Mouse (Mus musculus) left cerebral cortex, adult 2 months (tissue): ENCODE measurements at regions not wholly inside any gene's neighbourhood (a gene's known extent, or its start where the extent isn't known, plus 50 kb on each side); places are given as distances from the start of the nearest gene placed in this dataset.

Experiments
- DNase-seq, 2 experiments: peaks; one replicate each; pipeline ENCODE4 v3.0.0; 2021 to 2022; ENCODE audit warnings: low spot score in 2 of 2, mixed read lengths in 1 of 2; ENCODE audit errors: extremely low spot score in 1 of 2
- H3K27ac ChIP-seq: fragments of 200-600 bp; 2 replicates; pipeline ENCODE4 v1.8.1; 2022
- H3K4me3 ChIP-seq: fragments of 200-600 bp; 2 replicates; pipeline ENCODE4 v1.8.1; 2022
- CTCF ChIP-seq: fragments of 200-600 bp; IDR thresholded peaks from 2 replicates; pipeline ENCODE4 v1.8.1; 2022; ENCODE audit warnings: antibody characterized with exemption, mild to moderate bottlenecking, moderate library complexity
- intact Hi-C: fragments of 180-260 bp; cut with DNase I; formaldehyde crosslinking; loops from one replicate; pipeline ENCODE4 v1.15.1; 2025

DNA sequence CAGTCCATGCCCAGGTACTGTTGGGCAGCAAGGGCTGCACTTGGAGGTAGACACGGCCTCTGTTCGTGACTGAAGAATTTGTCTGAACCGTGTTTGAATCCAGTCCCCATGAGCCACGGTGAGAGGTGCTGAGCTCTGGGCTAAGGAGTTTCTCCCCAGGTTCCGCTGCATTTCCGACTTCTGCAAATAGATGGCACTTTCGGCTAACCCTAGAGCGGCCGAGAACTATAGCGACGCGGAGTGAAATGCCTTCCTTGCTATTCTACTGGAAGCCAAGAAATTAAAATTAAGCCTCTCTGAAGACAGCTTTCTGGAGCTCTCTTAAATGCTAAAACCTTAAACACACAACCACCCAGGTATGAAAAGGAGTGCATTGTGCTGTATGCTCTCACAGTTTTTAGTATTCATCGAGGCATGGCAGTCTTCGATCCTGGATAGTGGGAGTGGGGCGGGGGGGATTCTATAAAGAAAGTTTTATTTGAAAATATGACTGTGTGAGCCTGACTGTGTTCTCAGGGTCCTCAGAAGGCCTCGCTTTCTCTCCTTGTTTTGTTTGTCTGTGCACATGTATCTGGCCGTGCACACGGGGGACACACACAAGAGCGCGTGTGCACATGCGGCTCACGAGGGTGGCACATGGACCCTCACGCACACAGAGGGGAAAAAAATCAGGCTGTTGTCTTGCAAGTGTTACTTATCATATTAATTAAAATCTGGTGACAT, 159.6 kb downstream of the Tex29 start:
- intact Hi-C loops = loop anchor here (1.0 to 5.0 kb wide), 3 partner anchors 387 to 564 kb away; no protein-coding TSS in a partner anchor
- DNase-seq = peak; percentile 75 to 78
- Histone ChIP-seq H3K4me3 (no peak overlapping the region), H3K27ac (no peak overlapping the region)
- peak; percentile 82 for TF ChIP-seq CTCF

DNA sequence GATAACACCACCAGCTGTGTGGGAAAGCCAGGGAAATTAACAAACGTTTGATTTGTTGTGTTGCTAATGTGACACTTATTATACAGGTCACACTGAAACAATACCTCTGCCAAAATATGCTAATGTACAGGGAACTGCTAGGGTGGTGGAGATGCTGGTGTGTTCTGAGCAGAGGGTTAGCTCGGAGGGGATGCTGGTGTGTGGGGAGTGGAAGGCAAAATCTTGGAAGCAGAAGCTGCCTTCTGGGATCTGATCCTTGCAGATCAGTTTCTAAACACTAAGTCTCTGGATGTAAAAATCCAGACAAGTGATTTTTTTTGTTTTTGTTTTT, 160.2 kb downstream of the Tex29 start:
- TF ChIP-seq CTCF = no peak

DNA sequence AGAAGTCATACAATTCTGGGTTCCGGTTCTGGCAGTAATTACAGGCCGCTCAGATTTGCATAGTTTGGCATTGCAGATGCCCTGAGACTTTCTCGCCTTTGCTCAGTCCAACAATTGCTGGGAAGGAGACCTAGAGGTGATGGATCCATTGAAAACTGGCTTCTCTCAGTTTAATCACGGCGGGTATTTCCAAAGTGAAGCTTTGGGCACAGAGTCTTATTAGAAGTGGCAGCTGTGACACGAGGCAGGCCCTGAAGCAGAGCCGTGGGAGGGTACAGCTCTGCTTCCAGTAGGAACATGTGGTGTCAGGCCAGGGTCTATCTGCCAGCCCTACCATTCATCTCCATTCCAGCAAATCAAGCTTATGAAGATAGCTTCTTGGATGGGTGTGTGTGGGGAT, 164.0 kb downstream of the Tex29 start:
- Histone ChIP-seq H3K27ac (no peak overlapping the region), H3K4me3 (no peak overlapping the region)
- intact Hi-C loops = loop anchor here (5.0 kb wide), 1 partner anchor 383 kb away; no protein-coding TSS in a partner anchor
- TF ChIP-seq CTCF = no peak
- no peak for DNase-seq

More for the DNA sequence above, 160.2 kb downstream of the Tex29 start:
- Histone ChIP-seq H3K27ac (no peak overlapping the region), H3K4me3 (no peak overlapping the region)
- DNase-seq = no peak
- intact Hi-C loops = loop anchor here (5.0 kb wide), 1 partner anchor 387 kb away; no protein-coding TSS in a partner anchor

DNA sequence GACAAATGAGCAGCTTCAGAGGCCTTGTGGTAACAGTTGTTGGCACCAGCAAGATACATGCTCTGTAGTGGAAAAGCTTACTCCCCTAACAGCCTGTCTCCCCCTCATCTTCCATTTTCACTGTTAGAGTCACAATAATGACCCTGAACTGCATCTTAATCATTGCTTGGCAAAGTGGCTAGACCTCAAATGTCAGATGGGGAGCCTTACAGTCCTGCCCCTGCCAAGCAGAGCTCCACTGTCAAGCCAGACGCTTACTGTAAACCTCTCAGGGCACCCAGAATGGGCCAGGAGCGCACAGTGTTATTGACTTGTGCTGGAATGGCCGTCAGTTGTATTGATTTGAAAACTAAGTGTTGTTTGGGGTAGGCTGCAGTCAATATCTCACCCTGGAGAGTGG, 172.5 kb downstream of the Tex29 start:
- TF ChIP-seq CTCF = no peak
- intact Hi-C loops = no loop called here
- DNase-seq = no peak
- Histone ChIP-seq H3K27ac (no peak overlapping the region), H3K4me3 (no peak overlapping the region)

DNA sequence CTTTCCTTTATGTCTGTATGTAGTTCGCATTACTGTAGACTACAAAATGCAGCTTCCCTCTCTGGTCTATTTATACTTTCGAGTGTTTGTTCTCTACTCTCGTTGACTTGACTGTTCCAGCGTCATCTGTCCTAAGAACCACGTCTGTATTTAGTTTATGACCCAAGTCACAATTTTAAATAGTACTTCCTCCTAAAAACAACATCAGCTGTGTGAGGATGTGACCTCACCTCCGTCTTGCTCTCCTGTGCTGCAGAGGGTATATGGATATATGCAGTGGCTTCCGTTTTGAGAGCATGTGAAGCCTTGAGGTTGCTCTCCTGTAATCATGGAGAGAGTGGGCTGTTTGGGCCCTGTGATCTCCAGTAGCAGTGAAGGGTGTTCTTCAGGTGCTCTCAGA, 177.5 kb downstream of the Tex29 start:
- no peak overlapping the region for H3K27ac ChIP-seq
- intact Hi-C loops = no loop called here
- no peak for DNase-seq
- TF ChIP-seq CTCF = no peak
- no peak overlapping the region for H3K4me3 ChIP-seq

DNA sequence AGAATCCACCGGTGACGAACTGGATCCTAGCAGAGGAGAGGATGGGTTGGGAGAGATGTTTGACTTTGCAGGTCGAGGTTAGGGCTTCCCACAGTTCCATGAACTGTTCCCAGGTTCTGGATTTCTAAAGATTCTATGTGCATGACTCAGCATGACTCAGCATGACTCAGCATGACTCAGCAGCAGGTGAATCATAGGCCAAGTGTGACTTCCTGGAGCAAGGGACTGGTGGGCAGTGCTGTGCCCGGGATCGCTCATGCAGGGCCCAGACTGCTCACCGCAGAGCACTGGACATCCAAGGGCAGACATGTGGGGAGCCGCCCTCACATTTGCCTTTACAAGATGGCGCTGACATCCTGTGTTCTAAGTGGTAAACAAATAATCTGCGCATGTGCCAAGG, 179.0 kb downstream of the Tex29 start:
- DNase-seq = peak in 1 of 2 experiments; percentile 36
- intact Hi-C loops = no loop called here
- Histone ChIP-seq H3K27ac (no peak overlapping the region), H3K4me3 (no peak overlapping the region)
- TF ChIP-seq CTCF = no peak

DNA sequence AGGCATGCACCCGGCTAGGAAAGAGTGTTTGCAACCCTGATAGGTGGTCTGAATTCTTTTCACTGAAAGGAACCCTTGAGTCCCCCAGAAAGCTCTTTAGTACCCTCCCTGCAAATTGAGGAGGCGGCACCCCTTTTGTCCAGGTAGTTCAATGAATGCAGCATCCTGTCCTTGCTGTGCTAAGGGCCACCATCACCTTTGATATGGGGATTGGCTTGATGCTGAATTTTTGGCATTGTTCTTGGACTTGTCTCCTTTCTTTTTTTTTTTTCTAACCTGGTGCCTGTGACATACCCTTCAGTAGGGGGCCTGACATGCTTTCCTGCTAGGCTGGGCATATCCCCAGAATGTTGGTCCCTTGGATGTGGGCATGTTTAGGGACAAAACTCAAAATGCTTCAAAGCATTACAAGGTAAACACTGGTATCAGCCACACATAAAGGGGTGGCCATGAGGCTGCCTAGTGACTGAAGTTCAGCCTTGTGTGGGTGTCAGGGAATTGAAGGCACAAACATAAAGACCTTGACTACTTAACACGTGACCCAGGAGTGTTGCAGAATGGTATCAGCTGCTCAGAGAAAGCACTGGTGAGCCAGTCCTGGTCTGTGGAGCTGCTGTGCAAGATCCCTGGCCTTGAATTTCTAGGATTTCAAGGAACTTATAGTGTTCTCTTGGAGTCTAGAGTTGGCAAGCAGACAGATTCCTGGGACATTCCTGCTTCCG, 183.6 kb downstream of the Tex29 start:
- intact Hi-C loops = no loop called here
- H3K4me3 ChIP-seq = no peak overlapping the region
- no peak for TF ChIP-seq CTCF
- H3K27ac ChIP-seq = no peak overlapping the region
- DNase-seq = no peak

DNA sequence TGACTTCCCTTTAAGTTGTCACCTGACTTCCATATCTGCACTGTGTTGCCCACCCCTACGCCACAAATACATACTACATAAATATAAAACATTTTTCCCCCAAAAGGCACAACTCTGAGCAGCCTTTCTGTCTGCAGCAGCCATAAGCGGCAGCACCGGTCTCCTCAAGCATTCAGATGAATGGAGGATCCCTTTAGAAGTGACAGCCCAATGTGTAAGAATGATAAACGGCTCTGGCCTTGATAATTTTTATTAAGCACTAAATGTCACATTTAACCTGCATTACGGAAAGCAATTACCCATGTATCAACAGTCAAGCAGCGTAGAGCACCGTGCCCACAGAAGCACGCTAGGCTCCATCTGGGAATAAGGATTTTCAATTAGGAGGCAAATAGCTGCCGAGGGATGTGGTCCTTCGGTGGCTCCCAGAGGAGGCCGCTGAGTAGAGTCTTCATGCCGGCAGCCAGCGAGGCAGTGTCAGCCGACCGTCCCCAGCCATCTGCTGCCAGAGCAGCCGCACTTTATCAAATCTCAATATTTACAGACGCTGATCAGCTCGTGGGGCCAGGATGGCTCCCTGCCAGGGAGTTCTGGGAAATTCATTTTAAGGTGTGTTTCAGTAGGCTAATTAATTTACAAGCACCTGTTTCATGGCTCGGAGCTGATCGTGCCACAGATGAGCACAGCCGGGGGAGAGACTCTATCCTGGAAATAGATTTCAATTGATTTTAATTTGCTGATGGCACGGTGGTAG, 190.3 kb downstream of the Tex29 start:
- TF ChIP-seq CTCF = no peak
- Histone ChIP-seq H3K27ac (no peak overlapping the region), H3K4me3 (no peak overlapping the region)
- peak in 1 of 2 experiments; percentile 15 for DNase-seq
- intact Hi-C loops = no loop called here

DNA sequence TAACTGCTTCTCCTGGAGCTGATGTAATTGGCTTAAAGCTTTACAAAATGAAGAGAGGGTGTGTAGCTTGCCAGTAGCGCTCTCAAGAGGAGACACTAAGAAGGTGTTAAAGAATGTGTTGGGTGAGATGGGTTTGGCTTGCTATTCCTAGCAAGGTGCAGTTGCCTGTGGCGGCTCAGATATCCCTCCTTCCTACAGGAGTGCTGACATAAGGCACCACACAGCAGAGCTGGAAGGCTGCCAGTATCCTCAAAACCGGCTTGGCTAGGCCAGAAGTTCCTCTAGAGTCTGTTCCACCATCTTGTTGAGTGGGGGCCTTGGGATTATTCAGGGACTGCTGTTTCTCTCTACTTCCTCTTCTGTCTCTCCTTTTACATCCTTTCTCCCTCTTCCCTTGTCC, 191.5 kb downstream of the Tex29 start:
- no peak for TF ChIP-seq CTCF
- Histone ChIP-seq H3K4me3 (no peak overlapping the region), H3K27ac (peak overlapping the region; percentile 32; the same call in 1 of the 2 replicates)
- intact Hi-C loops = no loop called here
- DNase-seq = no peak

DNA sequence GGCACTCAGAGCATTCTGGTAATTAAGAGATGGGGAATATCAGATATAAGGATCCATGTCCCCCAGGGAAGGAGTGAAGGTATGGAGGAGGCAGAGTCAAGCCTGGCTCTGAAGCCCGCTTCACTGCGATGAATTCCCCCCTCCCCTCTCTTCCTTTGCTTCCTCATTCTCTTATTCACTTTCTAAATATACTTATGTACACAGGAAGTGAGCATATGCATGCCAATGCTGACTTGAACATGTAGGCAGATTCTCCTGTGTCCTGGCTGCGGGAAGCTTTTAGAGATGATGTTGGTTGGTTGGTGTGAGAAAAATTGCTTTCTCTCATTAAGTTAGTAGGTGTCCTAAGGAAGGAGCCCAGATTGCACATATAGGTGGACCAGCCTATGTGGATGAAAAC, 192.1 kb downstream of the Tex29 start:
- no peak for DNase-seq
- no peak overlapping the region for H3K4me3 ChIP-seq
- intact Hi-C loops = no loop called here
- peak overlapping the region; percentile 32; the same call in 1 of the 2 replicates for H3K27ac ChIP-seq
- TF ChIP-seq CTCF = no peak

DNA sequence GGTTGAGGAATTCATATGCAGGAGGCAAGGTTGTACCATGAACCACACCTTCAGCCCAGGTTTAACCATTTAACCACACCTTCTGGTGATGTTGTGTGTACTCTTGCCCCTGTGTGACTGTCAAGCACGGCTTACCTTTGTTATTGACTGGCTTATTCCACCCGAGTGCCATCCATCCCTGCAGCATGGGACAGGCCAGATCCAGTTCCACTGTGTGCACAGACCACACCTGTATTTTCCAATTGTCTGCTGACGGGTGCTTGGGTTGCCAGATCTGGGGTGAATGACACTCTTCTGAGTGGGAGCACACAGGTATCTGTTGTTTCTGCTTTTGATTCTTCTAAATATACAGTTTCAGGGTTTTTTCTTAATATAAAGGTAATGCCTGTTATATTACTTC, 196.1 kb downstream of the Tex29 start:
- Histone ChIP-seq H3K27ac (no peak overlapping the region), H3K4me3 (no peak overlapping the region)
- DNase-seq = no peak
- no peak for TF ChIP-seq CTCF
- intact Hi-C loops = no loop called here

DNA sequence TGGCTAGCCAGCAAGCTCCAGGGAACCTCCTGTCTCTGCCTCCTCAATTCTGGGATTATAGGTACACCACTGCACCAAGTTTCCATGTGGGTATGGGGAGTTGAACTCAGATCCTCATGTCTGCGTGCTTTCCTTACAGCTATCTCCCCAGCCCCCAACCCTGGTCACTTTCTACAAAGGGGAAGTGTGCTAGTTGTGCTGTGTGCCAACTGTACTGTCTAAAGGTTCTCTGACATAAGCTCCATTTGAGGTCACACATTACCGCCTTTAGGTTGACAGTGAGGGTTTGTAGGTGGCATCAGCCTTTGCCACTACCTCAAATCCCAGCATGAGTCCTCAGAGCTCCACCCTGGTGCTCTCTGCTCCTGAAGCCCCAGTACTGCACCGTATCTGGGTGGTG, 200.7 kb downstream of the Tex29 start:
- no peak for DNase-seq
- no peak for TF ChIP-seq CTCF
- H3K4me3 ChIP-seq = no peak overlapping the region
- H3K27ac ChIP-seq = no peak overlapping the region
- intact Hi-C loops = no loop called here
